Mouse (Mus musculus) neural tube, embryonic 14.5 days (tissue): Measurements from ENCODE around the gene AC109138.7. TPM values are rescaled to one million over a fixed set of nuclear protein-coding genes. Genes with fewer than 3 reads are reported as not detected.

Experiments used
- ATAC-seq: fragments of 200-750 bp; cut with Nextera tagmentation; 2 replicates; pipeline ENCODE4 v1.8.0; 2017; ENCODE audit warnings: low read depth, mild to moderate bottlenecking, moderate TSS enrichment, moderate library complexity
- H3K27ac ChIP-seq: fragments of 300-500 bp; sonication (generic); 2 replicates; pipeline ENCODE4 v1.5.1; 2014; ENCODE audit warnings: low read depth, mild to moderate bottlenecking, control low read depth, low read length, moderate library complexity, mixed read lengths
- H3K27me3 ChIP-seq: fragments of 300-500 bp; sonication (generic); 2 replicates; pipeline ENCODE4 v1.6.1; 2014; ENCODE audit warnings: low read length; ENCODE audit not compliant: control insufficient read depth, insufficient read depth
- H3K36me3 ChIP-seq: fragments of 300-500 bp; sonication (generic); 2 replicates; pipeline ENCODE4 v1.6.1; 2014; ENCODE audit warnings: low read length, mixed read lengths; ENCODE audit not compliant: control insufficient read depth, insufficient read depth
- H3K4me1 ChIP-seq: fragments of 300-500 bp; sonication (generic); 2 replicates; pipeline ENCODE4 v1.6.1; 2014; ENCODE audit warnings: low read length; ENCODE audit not compliant: control insufficient read depth, insufficient read depth
- H3K4me2 ChIP-seq: fragments of 300-500 bp; sonication (generic); 2 replicates; pipeline ENCODE4 v1.6.1; 2014; ENCODE audit warnings: mild to moderate bottlenecking, low read depth, low read length, control low read depth
- H3K4me3 ChIP-seq: fragments of 300-500 bp; sonication (generic); 2 replicates; pipeline ENCODE4 v1.5.1; 2014; ENCODE audit warnings: low read depth, low read length, control low read depth, mixed read lengths
- H3K9ac ChIP-seq: fragments of 300-500 bp; sonication (generic); replicated peaks from 2 replicates; pipeline ENCODE4 v1.6.1; 2014; ENCODE audit warnings: low read depth, mild to moderate bottlenecking, control low read depth, low read length, mixed read lengths
- H3K9me3 ChIP-seq: fragments of 300-500 bp; sonication (generic); 2 replicates; pipeline ENCODE4 v1.6.1; 2016; ENCODE audit warnings: low read length; ENCODE audit not compliant: control insufficient read depth
- WGBS: fragments of 180-500 bp; shearing (Covaris S2); extraction: QIAGEN DNeasy Blood & Tissue Kit; methylation state at CpG from one replicate; pipeline ENCODE4 v1.1.7; 2014; 5-methylcytosine and 5-hydroxymethylcytosine counted together
- polyA plus RNA-seq: library from polyadenylated mRNA; unstranded; fragments of >200 nt; fragmentation: Nextera tagmentation; extraction: Ambion mirVana; gene quantifications from 2 replicates; pipeline ENCODE4 v1.2.1, GENCODE M21; 2014

Gene AC109138.7
- polyA plus RNA-seq, 1 experiment from 2014 or later = not detected

- WGBS = 75% methylated on average over 8 of the region's 8 CpGs
These were observed 16.3 kb downstream of the AC109138.7 start for GRCm38 (mm10) chr19:4230415-4230814.

GRCm38 (mm10) chr19:4231253-4232185 is 17.4 kb downstream of the AC109138.7 start, which contains the start of gene Pold4:
Pold4 (plus strand) TSS chr19:4231899.
- ATAC-seq = peak; percentile 90
- peak within 1 kb of the TSS; percentile 50 for H3K4me3 ChIP-seq

More at GRCm38 (mm10) chr19:4230415-4230814, 16.3 kb downstream of the AC109138.7 start:
- H3K9me3 ChIP-seq = no peaks in the 10 kb centered on the region
- H3K9ac ChIP-seq = no peak overlapping the region
- H3K27ac ChIP-seq = no peak overlapping the region
- H3K4me1 ChIP-seq = peaks cover 8% of the 10 kb centered on the region
- no peak overlapping the region for H3K4me2 ChIP-seq
- no peaks in the 10 kb centered on the region for H3K36me3 ChIP-seq
- H3K4me3 ChIP-seq = no peak overlapping the region
- no peaks in the 10 kb centered on the region for H3K27me3 ChIP-seq
- ATAC-seq = no peak

GRCm38 (mm10) chr19:4232186-4232572 is 18.0 kb downstream of the AC109138.7 start:
- Histone ChIP-seq H3K9ac (peak overlapping the region; percentile 71), H3K4me3 (peak overlapping the region; percentile 50), H3K9me3 (no peaks in the 10 kb centered on the region), H3K36me3 (no peaks in the 10 kb centered on the region), H3K27ac (peak overlapping the region; percentile 72), H3K4me1 (peaks cover 8% of the 10 kb centered on the region), H3K4me2 (peak overlapping the region; percentile 83), H3K27me3 (no peaks in the 10 kb centered on the region)
- no peak for ATAC-seq
- WGBS = 52% methylated on average over 2 of the region's 2 CpGs

More at GRCm38 (mm10) chr19:4231253-4232185, 17.4 kb downstream of the AC109138.7 start, which contains the start of gene Pold4:
- Histone ChIP-seq H3K27me3 (no peaks in the 10 kb centered on the region), H3K9ac (peak within 1 kb of the TSS; percentile 71), H3K36me3 (no peaks in the 10 kb centered on the region), H3K4me1 (peaks cover 8% of the 10 kb centered on the region), H3K9me3 (no peaks in the 10 kb centered on the region), H3K27ac (peak within 1 kb of the TSS; percentile 72), H3K4me2 (peak within 1 kb of the TSS; percentile 83)
- WGBS = 9% methylated on average over 26 of the region's 26 CpGs

GRCm38 (mm10) chr19:4232651-4233050 is 18.5 kb downstream of the AC109138.7 start:
- Histone ChIP-seq H3K4me3 (no peak overlapping the region; the same call in 1 of the 2 replicates), H3K36me3 (no peaks in the 10 kb centered on the region), H3K9me3 (no peaks in the 10 kb centered on the region), H3K27me3 (no peaks in the 10 kb centered on the region), H3K4me1 (peaks cover 8% of the 10 kb centered on the region), H3K27ac (no peak overlapping the region), H3K9ac (no peak overlapping the region), H3K4me2 (peak overlapping the region; percentile 83; the same call in 1 of the 2 replicates)
- whole genome bisulfite sequencing = 85% methylated on average over 7 of the region's 7 CpGs
- ATAC-seq = no peak

GRCm38 (mm10) chr19:4234548-4234947 is 20.4 kb downstream of the AC109138.7 start:
- Histone ChIP-seq H3K4me1 (peaks cover 8% of the 10 kb centered on the region), H3K27me3 (no peaks in the 10 kb centered on the region), H3K4me3 (no peak overlapping the region), H3K36me3 (no peaks in the 10 kb centered on the region), H3K9me3 (no peaks in the 10 kb centered on the region), H3K4me2 (no peak overlapping the region), H3K9ac (no peak overlapping the region), H3K27ac (no peak overlapping the region)
- no peak for ATAC-seq
- WGBS = 79% methylated on average over 4 of the region's 4 CpGs

- 71% methylated on average over 8 of the region's 8 CpGs for WGBS
- Histone ChIP-seq H3K9me3 (no peaks in the 10 kb centered on the region), H3K36me3 (no peaks in the 10 kb centered on the region), H3K4me3 (no peak overlapping the region), H3K4me2 (no peak overlapping the region), H3K27me3 (no peaks in the 10 kb centered on the region), H3K27ac (no peak overlapping the region), H3K9ac (no peak overlapping the region), H3K4me1 (no peaks in the 10 kb centered on the region)
- no peak for ATAC-seq
These were observed 26.1 kb downstream of the AC109138.7 start for GRCm38 (mm10) chr19:4240247-4240668.

GRCm38 (mm10) chr19:4242416-4242815 is 28.3 kb downstream of the AC109138.7 start:
- ATAC-seq = no peak
- Histone ChIP-seq H3K4me1 (no peaks in the 10 kb centered on the region), H3K9ac (no peak overlapping the region), H3K4me3 (no peak overlapping the region), H3K36me3 (no peaks in the 10 kb centered on the region), H3K27ac (no peak overlapping the region), H3K4me2 (no peak overlapping the region), H3K9me3 (no peaks in the 10 kb centered on the region), H3K27me3 (no peaks in the 10 kb centered on the region)
- 67% methylated on average over 3 of the region's 3 CpGs for WGBS

- no peak for ATAC-seq
- no peak overlapping the region for H3K4me3 ChIP-seq
- no peaks in the 10 kb centered on the region for H3K27me3 ChIP-seq
- H3K27ac ChIP-seq = no peak overlapping the region
- no peaks in the 10 kb centered on the region for H3K9me3 ChIP-seq
- H3K4me1 ChIP-seq = no peaks in the 10 kb centered on the region
- H3K36me3 ChIP-seq = no peaks in the 10 kb centered on the region
- H3K9ac ChIP-seq = no peak overlapping the region
- H3K4me2 ChIP-seq = no peak overlapping the region
- WGBS = 81% methylated on average over 6 of the region's 6 CpGs
These were observed 30.6 kb downstream of the AC109138.7 start for GRCm38 (mm10) chr19:4244775-4245174.

GRCm38 (mm10) chr19:4247010-4247409 is 32.9 kb downstream of the AC109138.7 start:
- Histone ChIP-seq H3K4me1 (no peaks in the 10 kb centered on the region), H3K4me2 (no peak overlapping the region), H3K36me3 (no peaks in the 10 kb centered on the region), H3K27ac (no peak overlapping the region), H3K9ac (no peak overlapping the region), H3K27me3 (no peaks in the 10 kb centered on the region), H3K9me3 (no peaks in the 10 kb centered on the region), H3K4me3 (no peak overlapping the region)
- WGBS = 57% methylated on average over 1 of the region's 1 CpGs
- ATAC-seq = no peak
